Mouse (Mus musculus): Measurements from ENCODE around the gene Pilrb1.

DNA sequence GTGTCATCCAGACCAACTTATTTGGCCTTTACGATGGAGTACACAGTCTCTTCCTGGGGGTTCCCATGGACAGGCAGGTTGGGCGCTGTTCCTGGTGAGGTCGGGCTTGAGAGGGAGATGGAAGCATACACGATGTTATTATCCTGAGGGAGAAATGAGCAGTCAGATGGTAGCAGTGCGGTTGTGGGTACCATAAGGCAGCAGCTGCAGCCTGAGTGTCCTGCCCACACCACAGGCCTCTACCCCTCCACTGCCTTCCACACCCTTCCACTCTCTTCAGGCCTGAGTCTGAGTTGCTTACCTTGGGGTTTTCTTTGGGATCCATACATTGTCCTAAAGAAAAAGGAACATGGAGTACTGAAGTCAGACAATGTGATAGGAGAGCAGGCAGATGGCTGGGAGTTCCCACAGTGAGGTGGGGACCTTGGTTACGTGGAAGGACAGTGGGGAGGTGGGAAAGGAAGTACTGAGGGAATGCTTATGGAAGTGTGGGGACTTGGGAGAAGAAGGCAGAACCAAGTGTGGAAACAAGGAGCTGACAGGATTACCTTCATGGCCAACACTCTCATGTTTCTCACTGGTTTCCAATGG lies 34.4 kb downstream of the Pilrb1 start:
- no peak for TF ChIP-seq CTCF (IDR thresholded peaks at IDR 0.05; ENCODE audit: low read depth)
- TF ChIP-seq EP300 (optimal IDR thresholded peaks at IDR 0.05) = no peak
